Mouse (Mus musculus) adrenal gland, postnatal 14 days (tissue): Measurements from ENCODE around the gene Susd2. TPM values are rescaled to one million over a fixed set of nuclear protein-coding genes. Genes with fewer than 3 reads are reported as not detected.
A peak's percentile ranks its signal among the peaks of the same experiment; 100 is the strongest.

Source experiments
- DNase-seq: peaks from one replicate; pipeline ENCODE4 v3.0.0; 2021; ENCODE audit warnings: mixed read lengths
- long read RNA-seq, 2 experiments: library from polyadenylated mRNA; stranded (forward); transcript quantifications; one replicate each; pipeline ENCODE4 v2.0.0; 2021
- total RNA-seq: library from RNA; stranded (reverse); gene quantifications from 2 replicates; pipeline ENCODE4 v1.2.3, GENCODE M21; 2021

Susd2 gene
- 6.0 and 12.2 TPM in 2 replicates for total RNA-seq
- long read RNA-seq, experiment 1, partial matches to known transcripts, result 2 of 5 reads
- long read RNA-seq, experiment 1, other reads (novel, unspliced or antisense), result 0 of 5 reads
- long read RNA-seq, experiment 2, partial matches to known transcripts, result 1 of 2 reads
- long read RNA-seq, experiment 2, other reads (novel, unspliced or antisense), result 0 of 2 reads

DNA sequence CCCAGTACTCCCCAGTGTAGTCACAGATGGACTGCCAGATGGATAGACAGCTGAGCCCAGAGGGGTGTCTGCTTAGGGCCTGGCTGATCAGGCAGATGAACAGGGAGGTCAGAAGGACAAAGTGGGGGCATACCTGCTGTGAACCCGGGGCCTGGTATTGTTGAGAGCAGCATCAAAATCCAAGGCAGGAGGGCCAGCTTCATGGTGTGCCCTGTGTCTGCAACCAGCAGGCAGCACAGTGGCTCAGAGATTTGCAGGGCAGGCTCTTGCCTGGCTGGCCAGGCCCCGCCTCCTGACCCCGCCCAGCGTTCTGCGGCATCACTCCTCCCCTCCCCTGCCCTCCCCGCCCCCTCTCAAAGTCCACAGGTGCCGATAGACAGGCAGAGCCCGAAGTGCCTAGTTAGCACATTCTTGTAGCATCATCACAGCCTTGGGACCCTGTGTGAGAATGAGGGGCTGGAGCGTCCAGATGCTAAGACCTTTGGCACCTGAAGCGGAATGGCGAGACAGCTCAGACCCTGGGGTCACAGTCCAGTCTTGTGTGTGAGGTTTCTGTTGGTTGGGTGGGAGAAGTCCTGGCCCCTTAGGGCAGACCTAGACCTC lies at the start of gene Susd2:
Susd2 (minus strand) TSS at position 268 of the 603 bp plus-strand sequence.
- peak; percentile 78 for DNase-seq

- no peak for DNase-seq
These were observed 44.8 kb upstream of the Susd2 start for GRCm38 (mm10) chr10:75688598-75688997.

DNA sequence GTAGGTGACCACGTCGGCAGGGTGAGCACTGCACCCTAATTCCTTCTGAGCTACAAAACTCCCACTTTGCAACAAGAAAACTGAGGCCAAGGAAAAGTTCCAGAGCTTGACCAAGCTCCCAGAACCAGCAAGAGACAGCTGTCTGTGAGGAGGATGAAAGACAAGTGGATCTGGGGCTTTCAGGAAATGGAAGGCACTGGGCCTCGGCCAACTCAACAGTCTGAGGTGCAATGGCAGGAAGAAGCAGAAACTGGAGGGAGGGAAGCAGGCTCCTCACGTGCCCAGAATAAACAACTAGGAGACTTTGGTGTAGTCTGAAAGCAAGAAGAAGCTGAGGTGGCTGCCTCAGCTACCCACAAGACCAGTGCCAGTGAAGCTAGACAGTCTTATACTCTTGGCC lies 42.9 kb upstream of the Susd2 start:
- DNase-seq, result no peak

DNA sequence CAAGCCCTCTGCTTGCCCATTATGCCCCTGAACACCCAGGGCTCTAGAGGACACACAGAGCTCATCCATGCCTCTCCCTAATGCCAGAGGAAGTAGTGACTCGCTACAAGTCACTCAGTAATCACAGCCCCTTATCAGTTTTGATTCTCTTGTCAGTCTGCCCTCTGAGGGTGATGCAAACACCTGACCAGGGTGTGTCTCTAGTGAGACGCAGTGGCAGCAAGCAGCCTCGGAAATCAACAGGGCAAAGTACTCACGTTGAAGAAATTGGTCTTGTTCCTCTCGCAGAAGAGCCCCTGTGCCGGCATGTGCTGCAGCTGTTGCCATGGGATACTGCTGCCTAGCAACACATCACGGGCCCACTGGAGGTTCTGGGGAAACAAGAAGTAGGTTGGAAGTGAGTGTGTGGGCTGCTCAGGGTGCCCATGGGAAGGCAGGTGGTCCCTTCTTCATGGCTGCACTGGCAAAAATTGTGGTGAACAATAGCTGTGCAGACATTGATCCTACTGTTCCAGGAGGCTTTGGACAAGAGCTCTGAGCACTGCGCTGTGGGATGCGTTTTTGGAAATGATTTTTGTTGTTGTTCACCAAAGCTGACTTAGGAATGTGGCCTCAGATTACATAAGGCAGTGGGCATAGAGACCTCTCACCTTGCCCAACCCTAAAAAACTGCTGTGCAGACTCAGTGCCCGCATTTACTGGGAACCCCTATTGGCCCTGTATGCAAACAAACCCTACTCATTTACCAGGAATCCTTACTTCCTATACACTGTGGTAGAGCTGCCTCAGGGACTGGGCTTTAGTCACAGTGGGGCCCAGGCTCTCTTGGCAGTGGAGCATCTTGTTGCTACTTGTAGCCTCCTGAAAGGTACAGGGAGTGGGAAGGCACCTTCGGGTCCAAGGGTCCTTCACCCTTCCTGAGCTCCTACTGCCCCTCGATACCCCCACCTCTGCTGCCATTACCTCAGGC lies 40.5 kb upstream of the Susd2 start:
- peak; percentile 27 for DNase-seq

DNA sequence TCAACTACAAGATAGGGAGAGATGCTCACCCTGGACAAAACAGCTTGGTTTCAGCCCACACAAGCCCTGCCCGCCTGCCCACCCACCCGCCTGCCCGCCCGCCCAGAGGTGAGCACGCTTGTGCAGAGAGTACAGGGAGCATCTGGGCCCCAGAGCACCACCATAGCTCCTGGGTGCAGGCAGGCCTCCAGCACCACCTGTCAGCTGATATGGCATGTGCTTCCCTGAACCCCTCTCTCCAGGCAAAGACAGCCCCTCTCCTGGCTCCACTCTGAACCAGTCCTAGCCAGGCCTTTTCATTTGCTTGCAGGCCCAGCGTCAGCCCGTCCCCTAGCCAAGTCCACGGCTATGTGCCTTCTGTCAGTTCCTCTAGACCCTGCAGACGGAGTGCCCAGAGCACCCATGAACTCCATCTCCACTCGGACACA lies 36.8 kb upstream of the Susd2 start:
- DNase-seq, result no peak

- no peak for DNase-seq
These were observed 35.4 kb upstream of the Susd2 start for GRCm38 (mm10) chr10:75679204-75679603.

GRCm38 (mm10) chr10:75677989-75678388 lies 34.2 kb upstream of the Susd2 start:
- DNase-seq, result peak; percentile 23

GRCm38 (mm10) chr10:75677571-75677970 lies 33.8 kb upstream of the Susd2 start:
- DNase-seq, result no peak

- DNase-seq, result peak; percentile 23
These were observed 33.2 kb upstream of the Susd2 start for GRCm38 (mm10) chr10:75676819-75677565.

- DNase-seq, result no peak
These were observed 32.5 kb upstream of the Susd2 start for GRCm38 (mm10) chr10:75676286-75676685.

DNA sequence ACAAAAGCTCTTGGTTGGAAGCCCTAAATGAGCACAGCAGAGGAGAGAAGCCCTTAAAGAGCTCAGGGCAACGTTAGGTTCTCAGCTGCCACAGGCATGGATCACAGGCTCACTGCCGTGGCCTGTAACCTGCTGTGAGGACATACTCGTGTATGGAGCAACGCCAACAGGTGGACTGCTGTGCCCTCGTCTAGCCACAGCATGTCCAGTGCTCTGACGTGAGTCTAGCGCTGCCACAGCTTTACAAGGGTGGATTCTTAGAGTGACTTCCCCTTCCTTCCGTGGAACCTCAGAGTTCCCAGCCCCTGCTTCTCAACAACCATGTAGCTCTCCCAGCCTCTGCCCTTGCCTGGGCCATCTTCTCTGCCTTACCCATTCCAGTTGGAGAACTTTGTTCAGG lies 31.8 kb upstream of the Susd2 start:
- DNase-seq, result no peak

- DNase-seq, result no peak
These were observed 26.1 kb upstream of the Susd2 start for GRCm38 (mm10) chr10:75669936-75670335.

GRCm38 (mm10) chr10:75667911-75668270 lies 24.1 kb upstream of the Susd2 start:
- peak; percentile 89 for DNase-seq

GRCm38 (mm10) chr10:75667115-75667910 lies 23.5 kb upstream of the Susd2 start:
- DNase-seq, result peak; percentile 84

GRCm38 (mm10) chr10:75666451-75667030 lies 22.7 kb upstream of the Susd2 start:
- DNase-seq, result no peak

DNA sequence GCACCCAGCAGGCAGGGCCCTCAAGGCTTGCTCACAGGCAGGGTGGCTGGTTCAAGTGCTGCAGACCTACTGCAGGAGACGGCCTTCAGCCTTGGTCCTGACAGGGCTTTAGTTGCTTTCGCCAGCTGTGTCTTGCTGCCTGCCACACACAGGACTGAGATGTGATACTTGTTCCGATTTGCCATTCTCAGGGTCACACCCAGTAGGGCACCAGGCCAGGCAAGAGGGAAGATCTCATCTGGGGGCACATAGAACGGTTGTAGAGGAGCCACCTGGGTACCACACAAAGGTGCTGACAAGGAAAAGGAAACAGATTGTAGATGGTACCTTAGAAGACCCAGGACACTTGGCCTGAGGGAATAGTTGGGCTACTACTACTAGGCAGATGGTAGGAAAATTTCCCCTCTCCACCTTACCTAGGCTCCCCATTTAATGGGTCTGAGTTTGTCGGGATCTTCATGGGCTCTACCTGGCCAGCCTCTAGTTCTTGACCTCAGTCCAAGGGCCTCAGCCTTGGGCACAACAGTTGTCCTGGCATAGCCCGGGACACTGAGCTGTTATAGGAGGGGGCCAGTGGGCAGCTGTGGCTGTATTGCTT lies 21.0 kb upstream of the Susd2 start:
- DNase-seq, result peak; percentile 32

DNA sequence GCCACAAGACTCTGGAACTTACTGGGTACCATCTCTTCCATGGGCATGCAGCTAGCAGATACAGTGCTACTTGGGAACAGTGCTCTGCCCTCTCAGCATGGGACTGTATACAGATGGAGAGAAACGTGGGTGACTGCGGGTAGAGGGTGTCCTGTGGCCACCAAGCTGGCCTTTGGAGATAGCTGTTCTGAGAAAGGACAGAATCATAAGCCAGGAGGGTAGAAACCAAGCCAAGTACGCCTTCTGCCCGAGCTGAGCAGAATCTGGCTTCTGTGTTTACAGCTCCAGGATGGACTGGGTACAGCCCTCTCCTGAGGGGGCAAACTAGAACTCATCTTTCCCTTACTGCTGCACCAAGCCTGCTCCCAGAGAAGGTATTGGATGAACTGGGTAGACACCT lies 18.8 kb upstream of the Susd2 start:
- DNase-seq, result no peak

DNA sequence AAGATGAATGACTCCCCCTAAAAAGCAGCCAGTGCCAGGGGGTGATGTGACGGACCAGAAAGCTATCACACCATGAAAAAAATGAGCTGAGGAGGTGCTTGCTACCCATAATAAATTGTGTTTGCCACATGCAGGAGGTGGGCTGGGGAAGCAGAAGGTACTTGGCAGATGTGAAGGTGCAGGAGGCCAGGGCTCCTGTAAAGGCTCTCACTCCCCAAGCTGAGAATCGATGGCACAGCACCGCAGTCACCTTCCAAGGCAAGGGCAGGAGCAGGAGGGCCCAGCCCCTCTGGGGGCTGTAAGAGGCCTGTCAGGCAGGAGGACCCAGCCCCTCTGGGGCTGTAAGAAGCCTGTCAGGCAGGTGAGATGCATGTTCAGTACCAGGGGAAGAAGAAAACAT lies 18.1 kb upstream of the Susd2 start:
- no peak for DNase-seq

DNA sequence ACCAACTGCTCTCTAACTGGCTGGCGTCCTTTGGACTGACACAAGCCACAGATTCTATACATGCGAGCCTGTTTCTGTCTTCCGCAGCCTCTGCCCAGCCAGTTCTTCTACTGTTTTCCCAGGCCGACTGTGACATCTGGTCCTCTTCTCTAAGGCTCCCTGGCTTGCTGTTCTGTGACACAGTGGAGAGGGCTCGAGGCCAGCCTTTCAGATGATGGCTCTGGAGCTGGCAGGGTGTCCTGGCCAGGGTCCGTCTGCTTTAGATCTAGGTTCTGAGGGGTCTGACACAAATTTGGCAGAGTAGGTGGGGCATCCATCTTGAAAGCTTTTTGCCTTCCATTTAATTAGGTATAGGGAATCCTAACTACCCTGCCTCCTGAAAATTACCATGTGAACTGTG lies 17.6 kb upstream of the Susd2 start:
- DNase-seq, result no peak

- DNase-seq, result no peak
These were observed 14.0 kb upstream of the Susd2 start for GRCm38 (mm10) chr10:75657772-75658171.

DNA sequence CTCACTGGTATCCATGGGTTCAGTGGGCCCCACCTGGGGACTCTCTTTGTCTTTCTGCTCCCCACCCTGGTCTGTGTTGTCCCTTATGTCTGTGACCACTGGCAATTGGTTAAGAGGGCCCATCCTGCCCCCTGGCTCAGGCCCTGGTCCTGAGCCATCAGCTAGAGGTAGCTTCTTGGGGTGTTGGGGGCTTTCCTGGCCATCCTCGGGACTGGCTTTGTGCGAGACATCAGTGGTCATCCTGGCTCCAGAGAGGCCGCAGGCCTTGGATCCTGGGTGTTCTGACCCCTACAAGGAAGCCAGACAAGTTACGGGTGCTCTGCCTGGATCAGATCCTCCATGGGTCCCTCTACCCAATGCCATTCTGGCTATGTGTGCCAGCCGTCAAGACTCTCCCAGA lies 13.4 kb upstream of the Susd2 start:
- no peak for DNase-seq
